In the genomic region with DNA sequence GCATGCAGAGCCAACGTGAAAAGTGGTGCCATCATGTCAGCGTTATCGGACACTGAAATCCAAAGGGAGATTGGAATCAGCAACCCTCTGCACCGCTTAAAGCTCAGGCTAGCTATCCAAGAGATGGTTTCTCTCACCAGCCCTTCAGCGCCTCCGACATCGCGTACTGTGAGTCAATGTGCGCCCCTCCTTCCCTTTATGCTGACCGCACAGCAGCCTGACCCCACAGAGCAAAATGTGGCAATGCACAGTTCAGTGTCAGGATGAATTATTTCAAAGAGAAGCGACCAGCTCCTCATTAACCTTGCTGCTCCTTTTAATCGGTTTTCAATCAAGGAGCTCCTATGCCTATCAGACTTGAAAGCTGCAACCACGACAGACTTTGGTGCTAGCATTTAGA, we compare ENCODE assay signal across 27 mouse cellular contexts.
DNase-seq lines count a peak whose midpoint lies in the region; ATAC-seq and TF ChIP-seq lines count a peak whose summit lies in the region.
"Had no signal": no experiment of that assay in that cellular context is flagged by ENCODE, and none has a peak within 500 bp of the region (broad histone marks: within the 10 kb centered on the region; RNA-seq: fewer than 3 reads in every experiment).

No protein-coding gene starts in this region.

- no peak overlapping the region for H3K4me2 ChIP-seq in forebrain, embryonic 12.5 days
- H3K4me2 ChIP-seq in midbrain, postnatal 0 days (ENCODE audit: low read depth, low read length, poor library complexity, severe bottlenecking), result no peak overlapping the region
- H3K4me2 ChIP-seq: embryonic facial prominence, embryonic 12.5 days; heart, embryonic 11.5 days; liver, embryonic 12.5 days had no signal

- H3K27me3 ChIP-seq in forebrain, embryonic 12.5 days, result no peaks in the 10 kb centered on the region
- H3K27me3 ChIP-seq in forebrain, embryonic 10.5 days (ENCODE audit: poor library complexity, severe bottlenecking), result no peaks in the 10 kb centered on the region
- no peaks in the 10 kb centered on the region for H3K27me3 ChIP-seq in midbrain, embryonic 10.5 days (ENCODE audit: low read depth, poor library complexity, severe bottlenecking)
- no peaks in the 10 kb centered on the region for H3K27me3 ChIP-seq in midbrain, postnatal 0 days (ENCODE audit: insufficient read depth, low read length)
- H3K27me3 ChIP-seq: embryonic facial prominence, embryonic 12.5 days; liver, embryonic 12.5 days had no signal

- no peaks in the 10 kb centered on the region for H3K9me3 ChIP-seq in forebrain, embryonic 12.5 days
- H3K9me3 ChIP-seq in forebrain, embryonic 10.5 days, result no peaks in the 10 kb centered on the region
- no peaks in the 10 kb centered on the region for H3K9me3 ChIP-seq in midbrain, embryonic 10.5 days (replicated peaks)
- H3K9me3 ChIP-seq in midbrain, postnatal 0 days (ENCODE audit: low read length), result no peaks in the 10 kb centered on the region
- H3K9me3 ChIP-seq: embryonic facial prominence, embryonic 12.5 days; liver, embryonic 12.5 days had no signal

- no peak for TF ChIP-seq CTCF in midbrain, postnatal 0 days (IDR thresholded peaks at IDR 0.05)

- whole genome bisulfite sequencing in forebrain, embryonic 12.5 days, result 44% methylated on average over 13 of the region's 13 CpGs
- WGBS in forebrain, embryonic 10.5 days, result 52% methylated on average over 13 of the region's 13 CpGs
- WGBS in midbrain, embryonic 10.5 days, result 56% methylated on average over 13 of the region's 13 CpGs
- WGBS in midbrain, postnatal 0 days, result 47% methylated on average over 13 of the region's 13 CpGs

- no peaks in the 10 kb centered on the region for H3K36me3 ChIP-seq in forebrain, embryonic 12.5 days (replicated peaks)
- H3K36me3 ChIP-seq in forebrain, embryonic 10.5 days (replicated peaks), result no peaks in the 10 kb centered on the region
- H3K36me3 ChIP-seq in midbrain, embryonic 10.5 days, result no peaks in the 10 kb centered on the region
- H3K36me3 ChIP-seq in midbrain, postnatal 0 days (ENCODE audit: insufficient read depth, low read length), result peaks cover 6% of the 10 kb centered on the region; the same call in 1 of the 2 replicates
- H3K36me3 ChIP-seq: embryonic facial prominence, embryonic 12.5 days; liver, embryonic 12.5 days had no signal

- ATAC-seq in forebrain, embryonic 12.5 days (ENCODE audit: low FRiP score), result 0 out of 2 replicates have a peak, but pooled peaks have one; percentile 33
- ATAC-seq in midbrain, postnatal 0 days (ENCODE audit: low FRiP score), result no peak
- ATAC-seq: activated CD4-positive, CD25-positive, alpha-beta regulatory T cell, adult 4 months; CD4-positive, CD25-positive, alpha-beta regulatory T cell, adult 4 months; intestine, embryonic 16.5 days; liver, embryonic 12.5 days; liver, postnatal 0 days had no signal

- H3K9ac ChIP-seq in forebrain, embryonic 12.5 days, result no peak overlapping the region
- H3K9ac ChIP-seq in midbrain, postnatal 0 days (replicated peaks; ENCODE audit: low read length, poor library complexity, severe bottlenecking), result no peak overlapping the region
- H3K9ac ChIP-seq: embryonic facial prominence, embryonic 12.5 days; liver, embryonic 12.5 days; liver, postnatal 0 days had no signal

- no peak overlapping the region for H3K4me3 ChIP-seq in forebrain, embryonic 12.5 days (replicated peaks)
- no peak overlapping the region for H3K4me3 ChIP-seq in forebrain, embryonic 10.5 days
- H3K4me3 ChIP-seq in midbrain, embryonic 10.5 days, result no peak overlapping the region
- no peak overlapping the region for H3K4me3 ChIP-seq in midbrain, postnatal 0 days (ENCODE audit: low read depth, low read length)
- H3K4me3 ChIP-seq: embryonic facial prominence, embryonic 12.5 days; liver, embryonic 12.5 days had no signal

- H3K4me1 ChIP-seq in forebrain, embryonic 12.5 days, result no peaks in the 10 kb centered on the region; the same call in 1 of the 2 replicates
- H3K4me1 ChIP-seq in forebrain, embryonic 10.5 days, result peaks cover 9% of the 10 kb centered on the region; the same call in 1 of the 2 replicates
- H3K4me1 ChIP-seq in midbrain, embryonic 10.5 days, result peaks cover 5% of the 10 kb centered on the region; the same call in 1 of the 2 replicates
- H3K4me1 ChIP-seq in midbrain, postnatal 0 days (ENCODE audit: insufficient read depth, low read length), result no peaks in the 10 kb centered on the region
- H3K4me1 ChIP-seq: embryonic facial prominence, embryonic 12.5 days; liver, embryonic 12.5 days had no signal

- no peak overlapping the region for H3K27ac ChIP-seq in forebrain, embryonic 12.5 days
- no peak overlapping the region for H3K27ac ChIP-seq in forebrain, embryonic 10.5 days
- H3K27ac ChIP-seq in midbrain, embryonic 10.5 days (replicated peaks), result no peak overlapping the region
- no peak overlapping the region for H3K27ac ChIP-seq in midbrain, postnatal 0 days (ENCODE audit: low read depth, low read length)
- H3K27ac ChIP-seq: embryonic facial prominence, embryonic 12.5 days; liver, embryonic 12.5 days had no signal

- no peak for DNase-seq in forebrain, embryonic 10.5 days (ENCODE audit: extremely low spot score, low spot score)
- DNase-seq in midbrain, embryonic 10.5 days (ENCODE audit: low spot score), result peak; percentile 18
- DNase-seq in midbrain, postnatal 0 days (ENCODE audit: low spot score), result no peak
- DNase-seq in ZHBTc4 (ENCODE audit: low read depth, low spot score), result peak; percentile 2
- DNase-seq in mesoderm, embryonic 11.5 days (ENCODE audit: low read depth, low spot score), result peak; percentile 7
- DNase-seq in ovary, postnatal 14 days (ENCODE audit: low spot score), result no peak
- DNase-seq: adrenal gland, adult 8-10 months; cerebellum, adult 9-10 months; cerebellum, postnatal 36 days; gastrocnemius, postnatal 25 days; heart, adult 11 months; heart, postnatal 36 days; kidney, adult 8-10 months; kidney, postnatal 10 days; layer of hippocampus, postnatal 36 days; left cerebral cortex, postnatal 4 days; liver, postnatal 0 days; lung, postnatal 36 days; thymus, adult 2 months; thymus, postnatal 36 days had no signal

Comparison
In these comparisons a context has a peak if more than half of its experiments do, and no peak if none do; other contexts are left out.
1. DNase-seq: peak in midbrain, embryonic 10.5 days (single experiment), ZHBTc4 (single experiment) and mesoderm, embryonic 11.5 days (single experiment); none in forebrain, embryonic 10.5 days (single experiment), midbrain, postnatal 0 days (single experiment) and ovary, postnatal 14 days (single experiment).